15 mouse cellular contexts compared by ENCODE assay signal in genomic region chr10:86824871-86825270, GRCm38 (mm10). TPM values are rescaled to one million over a fixed set of nuclear protein-coding genes. Genes with fewer than 3 reads are reported as not detected.
DNase-seq lines count a peak whose midpoint lies in the region; ATAC-seq and TF ChIP-seq lines count a peak whose summit lies in the region.
"Had no signal": no experiment of that assay in that cellular context is flagged by ENCODE, and none has a peak within 500 bp of the region (broad histone marks: within the 10 kb centered on the region; RNA-seq: fewer than 3 reads in every experiment).

No protein-coding gene starts in this region.

- H3K36me3 ChIP-seq in forebrain, embryonic 11.5 days (ENCODE audit: control insufficient read depth, insufficient read depth, low read length) = no peaks in the 10 kb centered on the region
- peaks cover 6% of the 10 kb centered on the region; the same call in 1 of the 2 replicates for H3K36me3 ChIP-seq in forebrain, embryonic 15.5 days
- 0 out of 2 replicates have a peak, but pooled peaks cover 4% of the 10 kb centered on the region for H3K36me3 ChIP-seq in lung, postnatal 0 days (ENCODE audit: insufficient read depth, low read length)
- peaks cover 6% of the 10 kb centered on the region; the same call in 1 of the 2 replicates for H3K36me3 ChIP-seq in kidney, embryonic 14.5 days (ENCODE audit: control insufficient read depth, insufficient read depth, low read length)
- H3K36me3 ChIP-seq in limb, embryonic 13.5 days = peaks cover 10% of the 10 kb centered on the region
- H3K36me3 ChIP-seq: stomach, embryonic 15.5 days had no signal

- H3K27ac ChIP-seq in forebrain, embryonic 11.5 days (ENCODE audit: low read depth, low read length) = no peak overlapping the region
- H3K27ac ChIP-seq in forebrain, embryonic 15.5 days (replicated peaks) = no peak overlapping the region
- H3K27ac ChIP-seq in lung, postnatal 0 days (ENCODE audit: low read length) = peak overlapping the region; percentile 71
- no peak overlapping the region for H3K27ac ChIP-seq in kidney, embryonic 14.5 days (ENCODE audit: low read depth, low read length)
- no peak overlapping the region for H3K27ac ChIP-seq in limb, embryonic 13.5 days
- H3K27ac ChIP-seq: embryonic facial prominence, embryonic 13.5 days; layer of hippocampus, adult 2 months; liver, embryonic 13.5 days; stomach, embryonic 15.5 days had no signal

- TF ChIP-seq CTCF in lung, postnatal 0 days (IDR thresholded peaks at IDR 0.05) = no peak

- peak; percentile 62 for DNase-seq in forebrain, embryonic 11.5 days (ENCODE audit: low spot score)
- DNase-seq in lung, postnatal 0 days (ENCODE audit: low spot score) = no peak
- no peak for DNase-seq in lung, postnatal 14 days
- no peak for DNase-seq in ovary, postnatal 14 days (ENCODE audit: low spot score)
- no peak for DNase-seq in ovary, postnatal 36 days (ENCODE audit: low spot score)
- DNase-seq: cerebellum, adult 2 months; liver, embryonic 13.5 days; lung, postnatal 36 days had no signal

- peaks cover 6% of the 10 kb centered on the region for H3K4me1 ChIP-seq in forebrain, embryonic 11.5 days (replicated peaks; ENCODE audit: control insufficient read depth, insufficient read depth, low read length)
- H3K4me1 ChIP-seq in forebrain, embryonic 15.5 days = peaks cover 4% of the 10 kb centered on the region
- H3K4me1 ChIP-seq in lung, postnatal 0 days (ENCODE audit: insufficient read depth, low read depth, low read length) = peaks cover 4% of the 10 kb centered on the region; the same call in 1 of the 2 replicates
- H3K4me1 ChIP-seq in kidney, embryonic 14.5 days (ENCODE audit: control insufficient read depth, insufficient read depth, low read length) = peaks cover 7% of the 10 kb centered on the region; the same call in 1 of the 2 replicates
- H3K4me1 ChIP-seq in limb, embryonic 13.5 days = peaks cover 21% of the 10 kb centered on the region
- H3K4me1 ChIP-seq: liver, embryonic 13.5 days; stomach, embryonic 15.5 days had no signal

- H3K4me3 ChIP-seq in forebrain, embryonic 11.5 days (ENCODE audit: low read depth, low read length) = no peak overlapping the region
- H3K4me3 ChIP-seq in forebrain, embryonic 15.5 days = no peak overlapping the region
- no peak overlapping the region for H3K4me3 ChIP-seq in lung, postnatal 0 days (ENCODE audit: low read depth, low read length)
- no peak overlapping the region for H3K4me3 ChIP-seq in kidney, embryonic 14.5 days (ENCODE audit: low read length)
- H3K4me3 ChIP-seq in limb, embryonic 13.5 days = no peak overlapping the region
- H3K4me3 ChIP-seq: embryonic facial prominence, embryonic 13.5 days; layer of hippocampus, adult 2 months; liver, embryonic 13.5 days; stomach, embryonic 15.5 days had no signal

- ATAC-seq in forebrain, embryonic 11.5 days (replicated peaks; ENCODE audit: low FRiP score) = peak; percentile 48; the same call in 1 of the 2 replicates
- ATAC-seq in forebrain, embryonic 15.5 days (replicated peaks) = no peak
- ATAC-seq in lung, postnatal 0 days = no peak
- peak; percentile 87 for ATAC-seq in kidney, embryonic 14.5 days (ENCODE audit: low FRiP score, low TSS enrichment)
- no peak for ATAC-seq in limb, embryonic 13.5 days (ENCODE audit: low FRiP score, low read depth)

- 49% methylated on average over 14 of the region's 14 CpGs for WGBS in forebrain, embryonic 11.5 days
- 55% methylated on average over 14 of the region's 14 CpGs for WGBS in forebrain, embryonic 15.5 days
- WGBS in lung, postnatal 0 days = 81% methylated on average over 14 of the region's 14 CpGs
- WGBS in kidney, embryonic 14.5 days = 46% methylated on average over 14 of the region's 14 CpGs
- WGBS in limb, embryonic 13.5 days = 38% methylated on average over 14 of the region's 14 CpGs

- TF ChIP-seq EP300 in lung, postnatal 0 days (IDR thresholded peaks at IDR 0.05) = no peak

- no peaks in the 10 kb centered on the region for H3K27me3 ChIP-seq in forebrain, embryonic 11.5 days (ENCODE audit: control insufficient read depth, insufficient read depth, low read length)
- H3K27me3 ChIP-seq in forebrain, embryonic 15.5 days = no peaks in the 10 kb centered on the region
- H3K27me3 ChIP-seq in lung, postnatal 0 days (replicated peaks; ENCODE audit: insufficient read depth, low read length) = no peaks in the 10 kb centered on the region
- no peaks in the 10 kb centered on the region for H3K27me3 ChIP-seq in kidney, embryonic 14.5 days (ENCODE audit: control insufficient read depth, insufficient read depth, low read length)
- H3K27me3 ChIP-seq in limb, embryonic 13.5 days = no peaks in the 10 kb centered on the region; the same call in 1 of the 2 replicates
- H3K27me3 ChIP-seq: embryonic facial prominence, embryonic 13.5 days; liver, embryonic 13.5 days; stomach, embryonic 15.5 days had no signal

- H3K9me3 ChIP-seq in forebrain, embryonic 11.5 days (ENCODE audit: control insufficient read depth, low read length) = no peaks in the 10 kb centered on the region
- H3K9me3 ChIP-seq in forebrain, embryonic 15.5 days = no peaks in the 10 kb centered on the region
- no peaks in the 10 kb centered on the region for H3K9me3 ChIP-seq in lung, postnatal 0 days (ENCODE audit: low read length)
- no peaks in the 10 kb centered on the region for H3K9me3 ChIP-seq in kidney, embryonic 14.5 days (ENCODE audit: control insufficient read depth, low read length)
- no peaks in the 10 kb centered on the region for H3K9me3 ChIP-seq in limb, embryonic 13.5 days
- H3K9me3 ChIP-seq: embryonic facial prominence, embryonic 13.5 days; liver, embryonic 13.5 days; stomach, embryonic 15.5 days had no signal

- no peak overlapping the region for H3K9ac ChIP-seq in forebrain, embryonic 11.5 days (ENCODE audit: low read length)
- no peak overlapping the region for H3K9ac ChIP-seq in forebrain, embryonic 15.5 days (replicated peaks)
- H3K9ac ChIP-seq in lung, postnatal 0 days (replicated peaks; ENCODE audit: low read depth) = no peak overlapping the region
- H3K9ac ChIP-seq in kidney, embryonic 14.5 days (ENCODE audit: low read depth, low read length) = no peak overlapping the region
- no peak overlapping the region for H3K9ac ChIP-seq in limb, embryonic 13.5 days
- H3K9ac ChIP-seq: embryonic facial prominence, embryonic 13.5 days; liver, embryonic 13.5 days; stomach, embryonic 15.5 days had no signal

- H3K4me2 ChIP-seq in forebrain, embryonic 11.5 days (ENCODE audit: low read depth, low read length, severe bottlenecking) = no peak overlapping the region
- no peak overlapping the region for H3K4me2 ChIP-seq in forebrain, embryonic 15.5 days (replicated peaks)
- no peak overlapping the region for H3K4me2 ChIP-seq in lung, postnatal 0 days (replicated peaks; ENCODE audit: low read depth, low read length)
- H3K4me2 ChIP-seq in kidney, embryonic 14.5 days (replicated peaks; ENCODE audit: low read depth, low read length) = no peak overlapping the region
- 0 out of 2 replicates have a peak overlapping the region, but pooled peaks have one; percentile 7 for H3K4me2 ChIP-seq in limb, embryonic 13.5 days (replicated peaks)
- H3K4me2 ChIP-seq: embryonic facial prominence, embryonic 13.5 days; liver, embryonic 13.5 days; midbrain, embryonic 11.5 days; stomach, embryonic 15.5 days had no signal

RNA-seq across cellular contexts. Expression of gene Nt5dc3, which starts 46.1 kb away (rescaled TPM):
- 1.5 and 1.8 TPM in 2 replicates for polyA plus RNA-seq in forebrain, embryonic 11.5 days (2014; fragmentation: Nextera tagmentation; extraction: Ambion mirVana)
- 6.6 and 6.7 TPM in 2 replicates for polyA plus RNA-seq in forebrain, embryonic 15.5 days (2015; fragmentation: Nextera tagmentation; extraction: Ambion mirVana)
- 1.2 and 1.3 TPM in 2 replicates for polyA plus RNA-seq in lung, postnatal 0 days (2015; fragmentation: Nextera tagmentation; extraction: Ambion mirVana)
- polyA plus RNA-seq in kidney, embryonic 14.5 days (2014; fragmentation: Nextera tagmentation; extraction: Ambion mirVana) = 1.5 and 2.6 TPM in 2 replicates
- 0.83 and 0.98 TPM in 2 replicates for polyA plus RNA-seq in limb, embryonic 13.5 days (2015; fragmentation: Nextera tagmentation; extraction: Ambion mirVana)

Comparison
In these comparisons a context has a peak if more than half of its experiments do, and no peak if none do; other contexts are left out.
1. ATAC-seq: peak in forebrain, embryonic 11.5 days (single experiment) and kidney, embryonic 14.5 days (single experiment); none in forebrain, embryonic 15.5 days (single experiment), lung, postnatal 0 days (single experiment) and limb, embryonic 13.5 days (single experiment).